Mouse (Mus musculus): ENCODE results near the gene Hic1. TPM values are rescaled to one million over a fixed set of nuclear protein-coding genes. Genes with fewer than 3 reads are reported as not detected.

The Hic1 gene
- polyA plus RNA-seq, 1 experiment from 2014 or later, result 8.5 TPM

GRCm38 (mm10) chr11:75206347-75206746, 37.0 kb upstream of the Hic1 start:
- Histone ChIP-seq H3K4me2 (ENCODE audit: low read depth, low read length) (no peak overlapping the region), H3K27ac (ENCODE audit: low read length) (no peak overlapping the region), H3K4me1 (replicated peaks; ENCODE audit: control insufficient read depth, insufficient read depth, low read length) (peaks cover 9% of the 10 kb centered on the region), H3K9me3 (ENCODE audit: control insufficient read depth, low read length) (no peaks in the 10 kb centered on the region), H3K9ac (ENCODE audit: low read length) (no peak overlapping the region), H3K36me3 (ENCODE audit: control insufficient read depth, insufficient read depth, low read length) (no peaks in the 10 kb centered on the region), H3K27me3 (ENCODE audit: control insufficient read depth, insufficient read depth, low read depth, low read length) (no peaks in the 10 kb centered on the region), H3K4me3 (ENCODE audit: low read length) (no peak overlapping the region)
- no peak for ATAC-seq (ENCODE audit: low read depth)
- WGBS, result 62% methylated on average over 4 of the region's 4 CpGs

GRCm38 (mm10) chr11:75204472-75204871, 35.2 kb upstream of the Hic1 start:
- no peak overlapping the region for H3K4me2 ChIP-seq (ENCODE audit: low read depth, low read length)
- no peaks in the 10 kb centered on the region for H3K36me3 ChIP-seq (ENCODE audit: control insufficient read depth, insufficient read depth, low read length)
- no peak for ATAC-seq (ENCODE audit: low read depth)
- WGBS, result 55% methylated on average over 9 of the region's 9 CpGs
- H3K9ac ChIP-seq (ENCODE audit: low read length), result no peak overlapping the region
- no peak overlapping the region for H3K27ac ChIP-seq (ENCODE audit: low read length)
- no peak overlapping the region for H3K4me3 ChIP-seq (ENCODE audit: low read length)
- H3K27me3 ChIP-seq (ENCODE audit: control insufficient read depth, insufficient read depth, low read depth, low read length), result no peaks in the 10 kb centered on the region; the same call in 1 of the 2 replicates
- peaks cover 11% of the 10 kb centered on the region for H3K4me1 ChIP-seq (replicated peaks; ENCODE audit: control insufficient read depth, insufficient read depth, low read length)
- no peaks in the 10 kb centered on the region for H3K9me3 ChIP-seq (ENCODE audit: control insufficient read depth, low read length)

DNA sequence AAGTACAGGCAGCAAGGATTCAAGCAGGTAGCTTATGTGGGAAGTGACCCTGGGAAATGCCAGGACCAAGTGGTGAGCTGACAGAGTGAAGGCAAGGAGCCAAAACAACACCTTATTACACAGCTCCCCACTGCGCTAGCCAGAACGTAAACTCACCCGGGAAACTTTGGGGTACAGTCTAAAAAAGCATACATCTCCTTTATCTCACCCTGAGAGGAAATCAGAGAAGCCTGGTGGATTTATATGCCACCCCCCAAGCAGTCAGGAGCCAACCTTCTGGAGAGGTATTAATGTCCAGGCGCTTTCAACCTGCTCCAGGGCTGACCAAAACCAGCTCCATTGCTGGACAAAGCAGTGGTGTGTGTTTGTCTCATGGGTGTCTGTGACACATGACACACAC, 34.6 kb upstream of the Hic1 start:
- Histone ChIP-seq H3K4me3 (ENCODE audit: low read length) (no peak overlapping the region), H3K27ac (ENCODE audit: low read length) (no peak overlapping the region), H3K27me3 (ENCODE audit: control insufficient read depth, insufficient read depth, low read depth, low read length) (no peaks in the 10 kb centered on the region; the same call in 1 of the 2 replicates), H3K9me3 (ENCODE audit: control insufficient read depth, low read length) (no peaks in the 10 kb centered on the region), H3K4me2 (ENCODE audit: low read depth, low read length) (no peak overlapping the region), H3K36me3 (ENCODE audit: control insufficient read depth, insufficient read depth, low read length) (no peaks in the 10 kb centered on the region), H3K9ac (ENCODE audit: low read length) (no peak overlapping the region), H3K4me1 (replicated peaks; ENCODE audit: control insufficient read depth, insufficient read depth, low read length) (peaks cover 11% of the 10 kb centered on the region)
- ATAC-seq (ENCODE audit: low read depth), result no peak
- 74% methylated on average over 4 of the region's 4 CpGs for WGBS

- H3K9ac ChIP-seq (ENCODE audit: low read length), result no peak overlapping the region
- H3K36me3 ChIP-seq (ENCODE audit: control insufficient read depth, insufficient read depth, low read length), result no peaks in the 10 kb centered on the region
- no peaks in the 10 kb centered on the region for H3K9me3 ChIP-seq (ENCODE audit: control insufficient read depth, low read length)
- no peak overlapping the region for H3K4me3 ChIP-seq (ENCODE audit: low read length)
- peaks cover under 1% of the 10 kb centered on the region; the same call in 1 of the 2 replicates for H3K27me3 ChIP-seq (ENCODE audit: control insufficient read depth, insufficient read depth, low read depth, low read length)
- 34% methylated on average over 8 of the region's 8 CpGs for WGBS
- peaks cover 11% of the 10 kb centered on the region for H3K4me1 ChIP-seq (replicated peaks; ENCODE audit: control insufficient read depth, insufficient read depth, low read length)
- ATAC-seq (ENCODE audit: low read depth), result 0 out of 2 replicates have a peak, but pooled peaks have one; percentile 21
- no peak overlapping the region for H3K4me2 ChIP-seq (ENCODE audit: low read depth, low read length)
- no peak overlapping the region for H3K27ac ChIP-seq (ENCODE audit: low read length)
Measured at GRCm38 (mm10) chr11:75201721-75202120, 32.4 kb upstream of the Hic1 start.

DNA sequence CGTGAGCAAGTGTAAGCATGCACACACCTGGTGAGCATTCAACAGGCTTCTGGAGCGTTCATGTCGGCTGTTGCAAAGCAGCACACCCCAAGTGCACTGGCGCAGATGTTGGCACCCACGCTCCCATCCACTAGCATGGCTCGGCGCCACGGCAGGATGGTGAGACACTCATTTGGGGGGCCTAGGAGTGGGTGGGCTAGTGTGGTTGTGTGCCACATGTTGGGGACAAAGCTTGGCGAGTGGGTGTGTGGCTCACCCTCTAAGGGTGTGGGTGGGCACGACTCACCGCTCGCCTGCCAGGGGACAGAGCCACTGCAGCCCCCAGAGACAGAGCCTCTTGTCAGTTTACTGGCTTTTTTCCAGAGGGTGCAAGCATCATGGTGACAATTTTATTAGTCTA, 31.6 kb upstream of the Hic1 start:
- Histone ChIP-seq H3K4me1 (replicated peaks; ENCODE audit: control insufficient read depth, insufficient read depth, low read length) (peaks cover 11% of the 10 kb centered on the region), H3K4me2 (ENCODE audit: low read depth, low read length) (no peak overlapping the region), H3K27ac (ENCODE audit: low read length) (no peak overlapping the region), H3K9ac (ENCODE audit: low read length) (no peak overlapping the region), H3K4me3 (ENCODE audit: low read length) (no peak overlapping the region), H3K9me3 (ENCODE audit: control insufficient read depth, low read length) (no peaks in the 10 kb centered on the region), H3K36me3 (ENCODE audit: control insufficient read depth, insufficient read depth, low read length) (no peaks in the 10 kb centered on the region), H3K27me3 (ENCODE audit: control insufficient read depth, insufficient read depth, low read depth, low read length) (peaks cover 8% of the 10 kb centered on the region; the same call in 1 of the 2 replicates)
- ATAC-seq (ENCODE audit: low read depth), result 0 out of 2 replicates have a peak, but pooled peaks have one; percentile 20
- WGBS, result 78% methylated on average over 12 of the region's 12 CpGs

DNA sequence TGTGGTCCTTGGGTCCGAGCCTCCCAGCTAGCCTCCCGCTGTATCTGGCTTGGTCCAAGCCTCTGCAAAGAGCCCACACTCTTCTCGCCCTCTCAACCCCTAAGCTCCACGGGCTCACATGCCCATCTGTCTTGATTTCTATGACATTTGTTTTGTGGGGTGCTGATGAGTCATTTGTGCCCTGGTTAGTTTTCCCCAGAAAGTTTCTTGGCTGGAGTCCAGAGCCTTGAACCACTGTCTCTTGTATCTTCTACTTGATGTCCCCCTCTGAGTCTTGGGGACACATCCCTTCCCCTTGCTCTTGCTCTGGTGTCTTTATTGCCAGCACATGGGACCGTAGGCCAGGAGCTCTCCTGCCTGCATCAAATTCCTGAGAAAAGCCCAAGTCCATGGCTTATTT, 30.6 kb upstream of the Hic1 start:
- no peak overlapping the region for H3K9ac ChIP-seq (ENCODE audit: low read length)
- WGBS, result 60% methylated on average over 5 of the region's 5 CpGs
- no peak for ATAC-seq (ENCODE audit: low read depth)
- no peaks in the 10 kb centered on the region for H3K36me3 ChIP-seq (ENCODE audit: control insufficient read depth, insufficient read depth, low read length)
- peaks cover 14% of the 10 kb centered on the region for H3K4me1 ChIP-seq (replicated peaks; ENCODE audit: control insufficient read depth, insufficient read depth, low read length)
- no peak overlapping the region for H3K4me3 ChIP-seq (ENCODE audit: low read length)
- no peak overlapping the region for H3K27ac ChIP-seq (ENCODE audit: low read length)
- no peak overlapping the region for H3K4me2 ChIP-seq (ENCODE audit: low read depth, low read length)
- no peaks in the 10 kb centered on the region for H3K9me3 ChIP-seq (ENCODE audit: control insufficient read depth, low read length)
- H3K27me3 ChIP-seq (ENCODE audit: control insufficient read depth, insufficient read depth, low read depth, low read length), result peaks cover 17% of the 10 kb centered on the region

- Histone ChIP-seq H3K9me3 (ENCODE audit: control insufficient read depth, low read length) (no peaks in the 10 kb centered on the region), H3K4me1 (replicated peaks; ENCODE audit: control insufficient read depth, insufficient read depth, low read length) (peaks cover 26% of the 10 kb centered on the region), H3K9ac (ENCODE audit: low read length) (no peak overlapping the region), H3K27ac (ENCODE audit: low read length) (no peak overlapping the region), H3K36me3 (ENCODE audit: control insufficient read depth, insufficient read depth, low read length) (no peaks in the 10 kb centered on the region), H3K4me2 (ENCODE audit: low read depth, low read length) (no peak overlapping the region), H3K27me3 (ENCODE audit: control insufficient read depth, insufficient read depth, low read depth, low read length) (peaks cover 29% of the 10 kb centered on the region), H3K4me3 (ENCODE audit: low read length) (no peak overlapping the region)
- no peak for ATAC-seq (ENCODE audit: low read depth)
- WGBS, result 70% methylated on average over 4 of the region's 4 CpGs
Measured at GRCm38 (mm10) chr11:75198792-75199191, 29.5 kb upstream of the Hic1 start.

GRCm38 (mm10) chr11:75197956-75198355, 28.6 kb upstream of the Hic1 start:
- no peak overlapping the region for H3K9ac ChIP-seq (ENCODE audit: low read length)
- H3K27ac ChIP-seq (ENCODE audit: low read length), result no peak overlapping the region
- H3K36me3 ChIP-seq (ENCODE audit: control insufficient read depth, insufficient read depth, low read length), result no peaks in the 10 kb centered on the region
- H3K9me3 ChIP-seq (ENCODE audit: control insufficient read depth, low read length), result no peaks in the 10 kb centered on the region
- H3K4me3 ChIP-seq (ENCODE audit: low read length), result no peak overlapping the region
- H3K4me1 ChIP-seq (replicated peaks; ENCODE audit: control insufficient read depth, insufficient read depth, low read length), result peaks cover 34% of the 10 kb centered on the region
- peaks cover 37% of the 10 kb centered on the region for H3K27me3 ChIP-seq (ENCODE audit: control insufficient read depth, insufficient read depth, low read depth, low read length)
- ATAC-seq (ENCODE audit: low read depth), result no peak
- H3K4me2 ChIP-seq (ENCODE audit: low read depth, low read length), result no peak overlapping the region
- 41% methylated on average over 7 of the region's 7 CpGs for WGBS

- Histone ChIP-seq H3K9ac (ENCODE audit: low read length) (no peak overlapping the region), H3K27me3 (ENCODE audit: control insufficient read depth, insufficient read depth, low read depth, low read length) (peaks cover 38% of the 10 kb centered on the region), H3K9me3 (ENCODE audit: control insufficient read depth, low read length) (no peaks in the 10 kb centered on the region), H3K4me3 (ENCODE audit: low read length) (no peak overlapping the region), H3K27ac (ENCODE audit: low read length) (no peak overlapping the region), H3K36me3 (ENCODE audit: control insufficient read depth, insufficient read depth, low read length) (no peaks in the 10 kb centered on the region), H3K4me1 (replicated peaks; ENCODE audit: control insufficient read depth, insufficient read depth, low read length) (peaks cover 25% of the 10 kb centered on the region), H3K4me2 (ENCODE audit: low read depth, low read length) (no peak overlapping the region)
- ATAC-seq (ENCODE audit: low read depth), result no peak
- 59% methylated on average over 6 of the region's 6 CpGs for WGBS
Measured at GRCm38 (mm10) chr11:75196131-75196530, 26.8 kb upstream of the Hic1 start.

Data from lung, embryonic 16.5 days (tissue).